Mouse (Mus musculus) heart, adult 18-20 months (tissue): ENCODE data around the gene Rgs6. TPM values are rescaled to one million over a fixed set of nuclear protein-coding genes. Genes with fewer than 3 reads are reported as not detected.

Experiments
- DNase-seq, 2 experiments: peaks; one replicate each; pipeline ENCODE4 v3.0.0; 2021 to 2022; ENCODE audit warnings: mixed read lengths in 1 of 2
- total RNA-seq, 2 experiments: library from RNA; stranded (reverse); gene quantifications; 2 replicates each; pipeline ENCODE4 v1.2.3; 2021

The Rgs6 gene
- total RNA-seq, 2 experiments from 2014 or later: 8.8 to 11.5 TPM

DNA sequence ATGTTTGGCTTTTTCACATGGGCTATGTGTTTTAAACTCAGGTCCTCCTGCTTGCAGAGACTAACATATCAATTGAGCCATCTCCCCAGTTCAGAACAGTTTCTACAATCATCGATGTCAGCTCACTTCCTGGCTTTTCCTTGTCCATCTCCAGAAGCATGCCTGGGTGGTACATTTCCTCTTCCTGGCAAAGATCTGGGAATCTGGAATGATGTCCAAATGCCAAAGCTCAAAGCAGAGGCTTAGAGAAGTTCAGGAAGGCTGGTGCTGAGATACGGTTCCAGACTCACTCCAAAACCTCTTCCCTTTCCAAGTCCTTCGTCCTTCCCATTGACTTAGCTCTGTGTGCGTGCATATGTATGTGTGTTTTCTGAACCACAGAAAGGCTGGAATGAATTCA, 59.8 kb downstream of the Rgs6 start:
- no peak for DNase-seq

DNA sequence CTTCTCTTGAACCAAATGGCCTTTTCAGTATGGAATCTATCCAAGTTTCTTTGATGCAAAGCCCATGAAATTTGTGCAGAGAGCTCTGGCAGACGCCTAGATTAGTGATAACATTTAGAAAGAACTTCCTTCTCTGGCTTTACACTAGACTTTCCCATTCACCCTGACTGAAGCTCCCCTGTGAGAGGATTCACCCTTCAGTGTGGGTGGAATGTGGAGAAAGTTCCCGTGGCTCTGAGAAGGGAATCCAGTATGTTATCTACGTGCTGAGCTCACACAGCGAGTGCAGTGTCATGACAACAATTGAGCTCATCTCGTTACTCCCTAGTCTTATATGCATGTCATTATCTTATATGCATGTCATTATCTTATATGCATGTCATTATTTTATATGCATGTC, 61.9 kb downstream of the Rgs6 start:
- no peak for DNase-seq

DNA sequence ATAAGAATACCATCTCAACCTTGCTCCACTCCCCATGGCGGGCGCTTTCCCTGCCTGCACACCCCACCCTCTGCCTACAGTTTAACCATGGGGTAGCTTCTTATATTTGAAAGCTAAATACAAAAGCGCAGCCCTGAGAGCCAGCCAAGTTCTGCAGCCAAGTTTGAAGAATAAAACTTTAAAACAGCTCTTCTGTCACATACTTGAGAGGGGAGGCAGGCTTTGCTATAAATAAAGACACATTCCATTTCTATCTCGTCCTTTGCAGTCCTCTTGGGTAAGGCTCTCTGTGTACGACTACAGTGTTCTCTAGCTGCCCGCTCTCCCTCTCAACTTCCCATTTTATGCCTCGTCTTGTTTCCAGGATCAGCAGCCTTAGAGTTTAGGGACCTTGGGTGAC, 76.5 kb downstream of the Rgs6 start:
- peak; percentile 50 to 52 for DNase-seq

DNA sequence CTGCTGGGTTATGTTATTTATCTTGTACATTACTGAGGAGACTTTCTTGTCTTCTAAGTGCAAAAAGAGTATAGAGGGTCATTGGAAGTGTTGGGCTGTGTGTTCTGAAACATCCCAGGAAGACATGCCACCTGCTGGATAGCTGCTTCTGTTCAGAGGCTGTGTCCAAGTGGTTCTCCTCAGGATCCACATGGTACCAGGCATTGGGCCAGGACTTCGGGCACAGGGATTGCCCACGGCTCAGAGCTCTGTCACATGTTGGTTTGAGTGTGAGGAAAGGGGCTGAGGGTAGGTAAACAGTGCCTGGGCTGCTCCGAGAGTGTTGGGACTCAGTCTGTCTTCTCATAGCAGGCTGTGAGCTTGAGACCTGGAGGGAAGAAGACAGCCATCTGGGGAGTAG, 79.3 kb downstream of the Rgs6 start:
- DNase-seq: peak; percentile 14 to 15

DNA sequence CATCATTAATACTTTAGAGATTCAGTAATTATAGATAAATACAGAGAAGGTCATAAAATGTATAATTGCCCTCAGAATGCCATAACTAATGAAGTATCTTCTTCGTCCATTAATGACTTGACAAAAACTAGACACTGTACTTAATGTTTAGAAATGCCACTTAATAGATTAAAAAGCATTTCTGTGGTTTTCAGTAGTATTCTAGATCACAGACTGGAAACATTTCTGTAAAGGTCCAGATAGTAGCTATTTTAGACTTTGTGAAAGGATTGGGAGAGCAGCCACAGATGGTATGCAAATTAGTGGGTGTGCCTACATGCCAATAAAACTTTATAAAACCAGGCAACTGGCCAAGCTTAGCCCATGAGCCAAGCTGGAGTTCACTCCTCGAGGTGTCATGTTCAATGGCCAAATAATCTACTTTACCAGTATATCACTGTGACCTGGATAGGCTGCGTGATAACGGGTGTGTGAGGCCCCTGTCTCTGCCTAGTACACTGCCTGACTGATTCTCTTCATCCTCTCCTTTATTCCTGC, 82.2 kb downstream of the Rgs6 start:
- DNase-seq: peak; percentile 9 to 13

DNA sequence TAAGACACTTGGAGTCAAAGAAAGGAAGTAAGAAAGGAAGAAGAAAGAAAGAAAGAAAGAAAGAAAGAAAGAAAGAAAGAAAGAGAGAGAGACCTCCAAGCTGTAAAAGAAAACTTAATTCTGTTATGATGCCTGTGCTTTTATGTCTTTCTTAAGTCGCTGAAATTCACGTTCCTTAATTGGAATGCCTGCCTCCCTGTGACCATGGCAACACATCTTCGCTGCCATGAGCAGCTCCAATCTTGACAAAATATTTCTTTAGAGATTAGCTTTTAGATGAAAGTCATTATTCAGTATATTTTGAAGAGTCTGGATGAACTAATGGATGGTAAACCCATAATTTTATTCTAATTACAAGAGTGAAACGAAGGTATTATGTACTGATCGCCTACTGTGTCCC, 83.5 kb downstream of the Rgs6 start:
- no peak for DNase-seq

DNA sequence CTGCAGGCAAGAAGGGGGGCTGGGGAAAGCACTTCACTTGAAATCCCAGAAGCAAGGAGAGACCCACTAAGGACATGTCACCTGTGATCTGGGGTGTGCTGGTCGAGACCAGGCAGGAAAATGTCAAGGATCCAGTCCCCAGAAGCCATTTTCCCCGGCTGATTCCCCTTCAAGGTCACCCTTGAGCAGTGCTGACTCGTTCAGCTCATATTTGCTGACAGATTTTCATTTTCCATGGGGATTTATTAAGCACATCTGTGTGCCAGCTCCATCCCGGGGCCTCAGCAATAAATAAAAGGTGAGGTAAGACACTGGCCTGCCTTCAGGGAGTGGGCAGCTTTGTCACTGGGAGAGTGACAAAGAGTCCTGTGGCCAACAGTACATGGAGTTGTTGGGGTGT, 87.0 kb downstream of the Rgs6 start:
- no peak for DNase-seq

DNA sequence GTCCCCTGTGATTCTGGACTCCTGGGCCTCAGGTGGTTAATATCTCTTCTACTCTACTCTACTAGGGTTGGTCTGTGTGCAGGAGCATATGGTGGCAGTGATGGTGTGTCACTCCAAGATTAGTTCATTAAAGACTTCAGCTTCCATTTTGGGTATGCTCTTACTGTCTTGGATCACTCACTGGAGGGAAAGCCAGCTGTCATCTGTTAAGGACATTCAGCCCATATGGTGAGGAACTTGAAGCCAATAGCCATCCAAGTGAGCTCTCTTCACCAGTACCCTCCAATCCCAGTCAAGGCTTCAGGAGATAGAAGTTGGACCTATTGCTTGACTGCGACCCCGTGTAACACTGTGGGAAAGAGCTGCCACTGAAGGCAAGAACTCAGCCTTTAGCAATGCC, 98.9 kb downstream of the Rgs6 start:
- DNase-seq: no peak

DNA sequence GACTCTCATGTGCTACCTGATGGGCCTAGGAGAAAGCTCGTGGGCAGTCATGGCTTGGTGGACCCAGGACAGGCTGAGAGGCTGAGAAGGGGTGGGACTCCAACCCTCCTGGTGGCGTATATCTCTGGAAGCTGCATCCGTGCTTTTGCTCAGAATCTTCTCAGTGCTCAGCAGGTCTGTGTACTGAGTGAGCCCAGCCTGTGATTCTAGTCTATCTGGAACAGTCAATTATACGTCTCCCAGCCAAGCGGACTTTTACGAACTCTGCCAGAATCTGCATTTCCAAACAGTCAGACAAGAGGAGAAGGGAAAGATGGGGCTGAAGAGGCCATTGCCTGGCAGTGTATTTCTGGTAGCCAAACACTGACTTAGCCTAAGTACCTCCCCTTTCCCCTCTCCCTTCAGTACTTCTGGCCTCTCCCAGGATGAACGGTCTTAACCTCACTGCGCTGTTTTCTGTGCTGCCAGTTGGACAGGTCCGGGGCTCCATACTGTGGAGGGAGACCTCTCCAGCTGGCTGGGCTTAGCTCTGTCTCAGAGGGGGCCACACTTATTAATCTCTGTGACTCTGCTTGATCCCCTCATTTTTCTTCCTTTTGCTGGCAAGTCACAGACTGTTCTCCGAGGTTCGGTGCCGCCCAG, 110.9 kb downstream of the Rgs6 start:
- peak in 1 of 2 experiments; percentile 2 for DNase-seq

DNA sequence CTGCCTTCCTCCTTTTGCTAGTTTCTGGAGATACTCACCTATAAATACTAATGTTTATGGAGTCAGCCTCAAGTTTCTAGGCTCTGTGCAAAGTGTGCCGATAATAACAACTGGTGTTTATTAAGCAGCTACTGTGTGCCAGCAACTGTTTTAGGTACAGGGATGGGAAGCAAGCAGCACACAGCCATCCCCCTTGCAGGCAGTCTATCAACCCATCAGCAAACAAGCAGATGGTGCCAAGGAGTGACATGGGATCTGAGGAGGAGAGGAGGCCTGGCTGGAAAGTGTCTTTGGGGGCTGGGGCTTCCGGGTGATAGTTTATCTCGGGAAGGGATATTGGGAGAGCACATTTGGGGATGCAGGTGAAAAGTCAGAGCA, 111.4 kb downstream of the Rgs6 start:
- DNase-seq: no peak

DNA sequence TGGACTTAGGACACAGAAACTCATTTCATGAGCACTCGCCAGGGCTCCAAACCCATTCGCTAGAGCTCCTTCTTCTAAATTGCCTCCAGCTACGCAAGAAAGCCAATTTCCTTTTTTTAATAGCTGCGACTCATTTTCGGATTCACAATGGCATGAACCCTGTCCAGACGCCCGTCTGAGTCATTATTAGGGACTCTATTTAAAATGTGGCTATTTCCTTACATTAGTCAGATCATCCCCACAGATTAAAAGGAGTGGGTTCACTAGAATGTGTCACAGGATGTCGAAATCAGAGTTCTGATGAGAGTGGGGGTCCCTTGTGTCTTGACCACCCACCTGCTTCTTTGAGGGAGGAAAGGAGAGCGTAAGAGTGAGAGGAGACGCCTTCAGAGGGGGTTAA, 112.1 kb downstream of the Rgs6 start:
- DNase-seq: no peak

DNA sequence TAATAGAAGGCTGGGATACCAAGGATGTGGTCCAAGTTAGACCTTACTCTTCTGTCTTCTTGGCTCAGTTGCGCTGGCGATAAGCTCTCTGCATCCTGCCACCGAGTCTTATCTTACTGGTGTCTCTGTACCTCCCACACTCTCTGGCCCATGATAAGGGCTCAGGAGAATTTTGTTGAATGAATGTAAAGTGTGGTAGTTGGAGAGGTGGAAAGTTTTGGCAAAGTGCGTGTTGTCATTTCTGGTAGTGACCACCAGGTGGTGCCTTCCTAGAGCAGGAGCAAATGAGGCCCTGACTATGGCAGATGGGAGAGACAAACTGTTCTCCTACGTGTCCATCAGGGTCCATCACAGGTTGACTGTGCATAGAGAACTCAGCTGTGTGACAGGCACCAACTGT, 112.7 kb downstream of the Rgs6 start:
- DNase-seq: peak; percentile 35 to 74

DNA sequence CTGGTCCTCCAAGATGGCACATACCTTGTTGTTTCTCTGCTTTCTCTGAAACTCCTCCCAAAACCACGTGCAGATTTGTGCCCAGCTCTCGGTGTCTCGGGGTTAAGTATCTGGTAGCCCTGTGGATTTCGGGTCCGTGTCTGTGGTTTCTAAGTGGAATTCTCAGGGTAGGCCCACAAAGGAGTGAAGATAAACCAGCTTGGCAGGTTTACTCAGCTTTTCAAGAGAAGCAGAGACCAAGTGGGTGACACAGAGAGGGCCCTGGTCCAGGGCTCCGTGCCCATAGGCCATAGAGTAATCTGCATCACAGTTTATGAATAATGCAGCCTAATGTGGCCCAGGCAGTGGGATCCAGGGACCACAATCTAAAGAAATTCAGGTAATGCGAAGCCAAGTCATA, 113.3 kb downstream of the Rgs6 start:
- no peak for DNase-seq

DNA sequence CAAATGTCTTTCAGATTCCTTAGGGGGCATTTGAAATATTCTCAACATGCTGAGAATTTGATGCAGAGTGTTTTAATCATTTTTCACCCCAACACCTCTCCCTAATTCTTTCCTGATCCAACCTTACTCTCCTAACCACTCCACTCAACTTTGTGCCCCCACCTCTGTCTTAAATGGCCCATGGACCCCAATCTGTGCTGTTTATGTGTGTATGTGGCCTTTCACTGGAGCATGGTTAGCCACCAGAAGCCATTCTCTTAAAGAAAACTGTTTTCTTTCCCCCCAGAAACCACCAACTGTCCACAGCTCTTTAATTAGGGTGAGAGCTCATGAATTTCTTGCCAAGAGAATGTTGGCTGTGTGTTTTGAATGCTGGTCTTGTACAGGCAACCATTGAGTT, 122.3 kb downstream of the Rgs6 start:
- no peak for DNase-seq

DNA sequence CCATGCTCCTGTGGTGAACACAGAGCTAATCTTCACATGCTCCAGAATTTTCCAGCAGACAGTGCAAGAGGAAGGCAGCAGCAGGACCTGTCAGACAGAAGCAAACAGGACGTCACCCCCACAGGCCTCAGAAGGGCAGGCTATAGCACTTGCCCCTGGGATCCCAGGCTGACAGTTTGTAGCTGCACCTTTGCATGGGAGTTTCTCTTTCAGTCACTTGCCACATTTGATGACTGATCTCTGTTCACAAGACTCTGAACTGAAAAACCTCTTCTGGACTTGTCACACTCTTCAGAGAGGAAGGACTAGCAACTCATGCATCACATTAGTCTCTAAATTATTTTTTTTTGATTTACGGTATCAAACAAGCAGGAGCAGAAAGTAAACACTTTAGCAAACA, 126.2 kb downstream of the Rgs6 start:
- no peak for DNase-seq

DNA sequence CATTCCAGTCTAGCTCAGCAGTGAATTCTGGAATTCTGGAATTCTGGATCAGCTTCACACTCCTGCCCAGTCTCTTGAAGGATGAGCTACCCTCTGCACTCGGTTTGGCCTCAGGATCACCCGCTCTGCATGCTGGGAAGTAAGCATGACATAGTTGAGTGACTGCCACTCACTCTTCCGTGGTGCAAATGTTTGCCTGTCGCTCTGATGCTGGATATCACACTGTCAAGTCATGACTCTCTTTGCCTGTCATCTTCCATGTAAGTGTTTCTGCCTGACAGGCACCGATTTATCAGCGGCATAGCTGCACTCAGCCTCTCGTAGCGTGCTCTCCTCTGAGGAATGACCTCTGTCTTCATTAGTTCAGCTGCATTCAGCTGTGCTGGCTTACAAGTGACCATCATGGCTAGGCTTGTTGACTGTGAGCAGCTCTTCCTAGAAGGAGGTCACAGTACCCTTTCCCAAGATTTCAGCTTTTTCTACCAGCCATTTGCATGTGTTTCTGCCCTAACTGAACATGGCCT, 135.0 kb downstream of the Rgs6 start:
- peak in 1 of 2 experiments; percentile 11 for DNase-seq

DNA sequence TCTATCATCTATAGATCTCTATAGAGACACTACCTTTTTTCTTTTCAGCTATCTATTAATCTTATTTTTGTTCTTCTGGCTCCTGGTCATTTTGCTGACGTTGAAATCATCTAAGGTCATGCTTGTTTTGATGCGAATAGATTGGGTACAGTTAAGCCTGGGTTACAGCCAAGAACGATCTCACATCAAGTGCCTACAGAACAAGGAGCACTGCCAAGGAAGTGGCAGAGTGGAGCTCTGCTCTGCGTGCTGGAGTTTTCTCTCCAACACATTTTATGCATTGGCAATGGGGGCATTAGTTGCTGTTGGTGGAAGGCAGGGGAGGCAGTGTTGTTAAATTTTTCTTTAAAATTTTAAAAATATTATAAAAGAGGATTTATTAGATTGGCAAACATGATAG, 138.2 kb downstream of the Rgs6 start:
- no peak for DNase-seq

DNA sequence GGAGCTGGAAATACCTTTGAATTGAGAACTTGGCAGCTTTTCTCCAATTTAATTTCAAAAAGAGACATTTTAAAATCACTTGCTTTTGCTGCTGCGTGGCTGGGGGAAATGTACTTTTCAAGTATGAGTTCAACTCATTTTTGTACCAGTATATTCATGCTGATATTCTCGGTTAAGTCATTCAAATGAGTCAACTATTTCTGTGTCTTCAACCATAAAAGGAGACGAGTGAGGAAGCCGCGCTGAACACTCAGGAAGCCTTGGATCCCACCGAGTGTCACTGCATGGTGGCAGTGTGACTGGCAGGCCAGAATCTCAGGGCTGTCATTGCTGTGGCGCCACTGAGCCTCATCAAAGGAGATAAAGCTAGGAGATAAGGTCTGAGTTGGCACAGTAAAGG, 143.5 kb downstream of the Rgs6 start:
- no peak for DNase-seq

DNA sequence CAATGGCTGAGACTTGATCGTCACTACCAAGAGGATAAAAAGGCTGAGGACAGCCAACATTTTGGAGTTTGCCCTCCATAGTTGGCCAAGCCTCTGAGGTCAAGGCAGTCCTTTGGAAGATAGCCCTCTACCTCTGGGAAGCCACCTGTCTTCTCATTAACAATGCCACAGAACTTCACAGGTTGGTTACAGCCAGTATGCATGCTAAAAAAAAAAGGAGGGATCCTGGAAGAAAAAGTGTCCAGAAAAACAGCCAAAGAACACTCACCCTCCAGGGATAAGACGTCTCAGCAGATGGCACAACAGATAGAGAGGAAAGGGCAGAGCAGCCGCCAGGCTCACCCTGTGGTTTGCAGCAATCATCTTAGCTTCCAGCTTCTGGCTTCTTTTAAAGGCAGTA, 154.9 kb downstream of the Rgs6 start:
- no peak for DNase-seq

DNA sequence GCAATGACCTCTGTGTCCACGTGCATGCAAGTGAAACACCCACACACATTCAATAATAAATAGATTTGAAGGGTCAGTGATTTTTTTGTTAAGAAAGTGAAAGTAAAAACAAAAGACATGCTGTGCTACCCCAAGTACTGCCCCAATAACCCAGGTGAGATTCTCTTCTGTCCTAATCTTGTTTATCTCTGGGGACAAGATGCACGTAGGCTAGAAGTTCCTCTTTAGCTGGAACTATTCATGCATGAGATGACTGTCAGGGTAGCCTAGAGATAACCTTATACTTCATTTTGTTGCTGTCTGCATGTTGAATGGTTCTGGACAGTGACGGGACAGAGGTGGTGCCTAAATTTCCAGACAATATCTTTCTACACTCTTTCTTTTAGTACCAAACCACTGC, 155.9 kb downstream of the Rgs6 start:
- DNase-seq: no peak

DNA sequence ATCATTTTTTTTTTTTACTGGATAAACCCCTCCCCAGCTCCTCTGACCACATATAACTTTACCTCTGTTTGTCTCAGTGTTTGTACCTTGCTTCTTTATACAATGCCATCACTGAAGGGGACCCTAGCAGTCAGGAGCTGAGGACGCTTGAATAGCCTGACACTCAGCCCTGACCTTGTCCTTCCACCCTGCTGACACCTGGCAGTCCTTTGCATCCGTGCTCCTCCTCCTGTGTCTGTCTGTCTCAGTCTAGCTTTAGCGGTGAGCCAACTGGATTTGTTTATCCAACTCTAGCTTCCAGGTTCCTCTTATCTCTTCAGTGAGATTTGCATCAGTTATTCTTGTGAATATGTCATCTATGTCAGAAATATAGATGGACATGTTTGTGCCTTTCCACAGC, 156.7 kb downstream of the Rgs6 start:
- no peak for DNase-seq

DNA sequence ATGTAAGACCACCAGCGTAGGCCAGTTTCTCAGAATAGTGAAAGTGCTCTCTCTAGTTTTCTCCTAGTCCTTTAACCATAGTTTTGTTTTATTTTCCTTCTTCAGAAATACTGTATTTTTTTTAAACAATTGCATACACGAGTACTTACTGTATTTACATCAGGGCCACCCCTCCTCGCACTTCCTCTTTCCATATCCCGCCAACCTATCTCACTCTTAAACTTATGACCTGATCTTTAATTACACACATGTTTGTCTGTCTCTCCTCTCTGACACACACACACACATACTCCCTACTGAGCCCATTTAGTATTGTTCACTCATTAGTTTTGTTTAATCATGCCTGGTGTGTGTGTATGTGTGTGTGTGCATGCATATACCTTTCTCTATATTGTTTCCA, 159.0 kb downstream of the Rgs6 start:
- DNase-seq: no peak

DNA sequence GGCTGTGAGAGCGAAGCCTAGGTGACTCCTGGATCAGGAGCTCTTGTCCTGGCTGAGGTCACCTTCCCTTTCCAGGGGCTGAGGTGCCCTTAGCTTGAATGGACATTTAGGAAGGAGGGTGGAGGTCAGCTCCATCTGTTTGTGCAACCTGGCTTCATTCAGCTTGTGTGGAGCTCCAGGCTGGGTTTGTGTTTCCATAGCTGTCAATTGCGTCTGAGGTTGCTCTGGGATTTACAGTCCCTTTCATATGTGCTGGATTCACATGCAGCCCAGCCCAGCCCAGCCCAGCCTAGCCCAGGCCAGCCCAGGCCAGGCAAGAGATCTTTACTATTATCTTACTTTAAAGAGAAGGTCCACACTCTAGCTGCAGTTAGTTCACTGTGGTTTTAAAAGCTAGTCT, 163.8 kb downstream of the Rgs6 start:
- no peak for DNase-seq

DNA sequence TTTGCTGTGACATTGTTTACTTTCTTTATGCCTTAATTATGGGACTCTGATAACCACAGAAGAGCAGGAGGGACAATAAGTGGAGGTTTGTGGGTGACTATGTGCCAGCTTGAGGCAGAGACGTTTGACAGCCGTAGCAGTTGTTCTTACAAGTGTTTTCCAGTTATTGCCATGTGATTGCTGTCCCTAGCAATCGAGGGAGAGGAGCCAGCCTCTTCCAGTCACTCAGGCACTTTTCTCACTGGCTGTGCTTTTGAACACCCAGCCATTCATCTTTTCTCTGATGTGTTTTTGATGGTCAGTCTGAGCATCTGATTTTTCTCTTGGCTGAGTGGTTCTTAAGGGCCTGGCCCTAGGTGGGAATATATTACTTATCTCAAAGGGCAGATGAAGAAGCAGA, 166.4 kb downstream of the Rgs6 start:
- peak; percentile 9 to 18 for DNase-seq

DNA sequence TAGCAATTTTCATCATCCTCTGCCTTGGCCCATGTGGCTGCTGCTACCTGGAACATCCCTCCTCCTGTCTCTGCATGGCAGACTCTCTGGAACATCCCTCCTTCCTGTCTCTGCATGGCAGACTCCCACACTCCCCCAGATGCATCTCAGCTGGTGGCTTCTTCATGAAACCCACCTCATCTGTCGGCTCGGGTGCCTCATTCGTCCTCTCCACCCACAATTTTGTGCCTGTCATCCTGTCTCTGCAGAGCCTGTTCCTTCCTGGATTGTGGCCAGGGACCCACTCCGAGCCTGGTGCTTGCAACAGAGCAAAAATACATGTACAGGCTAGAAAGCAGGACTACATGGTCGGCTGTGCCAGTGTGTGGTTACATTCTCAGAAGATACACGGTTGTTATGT, 168.7 kb downstream of the Rgs6 start:
- DNase-seq: no peak
